In the genomic region with DNA sequence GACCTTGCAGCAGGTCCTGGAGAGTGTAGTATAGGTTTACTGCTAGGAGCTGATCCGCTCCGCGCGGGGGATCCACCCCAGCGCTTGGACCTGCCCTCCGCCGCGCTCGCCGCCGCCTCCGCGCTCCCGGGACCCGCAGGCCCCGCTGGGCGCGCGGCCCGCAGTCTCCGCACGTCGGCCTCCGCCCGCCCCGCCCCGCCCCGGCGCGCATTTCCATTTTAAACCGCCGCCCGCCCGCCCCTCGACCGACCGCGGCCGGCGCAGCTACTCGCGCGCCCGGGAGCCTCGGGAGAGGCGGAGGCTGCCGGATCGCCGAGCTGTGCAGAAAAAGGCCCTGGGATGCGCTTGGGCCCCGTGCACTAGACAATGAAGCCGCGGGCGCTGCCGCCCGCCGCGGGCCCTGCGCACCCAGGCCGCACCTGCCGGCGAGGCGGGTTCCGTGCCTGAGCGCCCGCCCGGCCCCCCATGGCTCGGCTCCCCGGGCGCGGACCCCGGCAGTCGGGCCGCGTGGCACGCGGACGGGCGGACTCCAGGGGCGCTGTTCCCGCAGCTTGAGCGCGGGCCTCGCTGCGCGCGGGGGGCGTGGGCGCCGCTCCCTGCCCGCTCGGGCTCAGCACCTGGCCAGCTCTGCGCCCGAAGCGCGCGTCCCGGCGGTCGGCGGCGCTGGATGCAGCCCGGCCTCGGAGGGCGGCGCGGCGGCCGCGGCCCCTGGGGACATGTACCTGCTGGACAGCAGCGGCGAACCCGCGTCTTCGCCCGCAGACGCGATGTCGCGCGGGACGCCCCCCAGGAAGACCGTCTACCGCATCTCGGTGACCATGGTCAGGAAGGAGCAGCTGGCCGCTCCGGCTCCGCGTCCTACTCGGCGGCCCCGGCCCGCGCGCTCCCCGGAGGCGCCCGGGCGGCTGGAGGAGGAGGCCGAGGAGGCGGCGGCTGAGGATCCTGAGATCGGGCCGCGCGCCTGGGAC, we compare ENCODE assay signal across 8 mouse cellular contexts.
DNase-seq lines count a peak whose midpoint lies in the region; ATAC-seq and TF ChIP-seq lines count a peak whose summit lies in the region.

No protein-coding gene starts in this region.

- no peak for TF ChIP-seq POLR2A in small intestine, adult 2 months (IDR thresholded peaks at IDR 0.05; ENCODE audit: low read depth, low read length)

- peaks cover 6% of the 10 kb centered on the region; the same call in 1 of the 2 replicates for H3K27me3 ChIP-seq in intestine, embryonic 16.5 days (replicated peaks; ENCODE audit: control insufficient read depth, insufficient read depth, low read length)
- H3K27me3 ChIP-seq in midbrain, embryonic 10.5 days (ENCODE audit: low read depth, poor library complexity, severe bottlenecking) = peaks cover 21% of the 10 kb centered on the region
- H3K27me3 ChIP-seq in small intestine, adult 2 months (ENCODE audit: control insufficient read depth, insufficient read depth, low read length) = no peaks in the 10 kb centered on the region

- H3K4me3 ChIP-seq in intestine, embryonic 16.5 days (ENCODE audit: low read length) = peak overlapping the region; percentile 72
- H3K4me3 ChIP-seq in midbrain, embryonic 10.5 days = peak overlapping the region; percentile 85
- H3K4me3 ChIP-seq in small intestine, adult 2 months (ENCODE audit: low read depth, low read length) = peak overlapping the region; percentile 67

- no peaks in the 10 kb centered on the region for H3K9me3 ChIP-seq in intestine, embryonic 16.5 days (ENCODE audit: control insufficient read depth, low read length)
- H3K9me3 ChIP-seq in midbrain, embryonic 10.5 days (replicated peaks) = no peaks in the 10 kb centered on the region

- intact Hi-C loops in left cerebral cortex, postnatal 36 days (cut with DNase I) = loop anchor here (5.0 to 10.0 kb wide), 2 partner anchors 53 to 126 kb away; partner anchors contain the start of gene Agap1

- DNase-seq in adrenal gland, postnatal 10 days = peak; percentile 90
- peak; percentile 81 for DNase-seq in embryo, embryonic 10 days (ENCODE audit: low spot score)
- peak; percentile 87 for DNase-seq in gastrocnemius, postnatal 25 days
- DNase-seq in left cerebral cortex, postnatal 36 days (ENCODE audit: low spot score in 2 of 2) = peak; percentile 86 to 90
- DNase-seq in midbrain, embryonic 10.5 days (ENCODE audit: low spot score) = peak; percentile 84
- no peak for DNase-seq in spleen, adult 18-20 months

- under 1% methylated on average over 116 of the region's 146 CpGs for WGBS in intestine, embryonic 16.5 days
- under 1% methylated on average over 138 of the region's 146 CpGs for WGBS in midbrain, embryonic 10.5 days
- under 1% methylated on average over 145 of the region's 146 CpGs for WGBS in small intestine, adult 2 months

- H3K4me2 ChIP-seq in intestine, embryonic 16.5 days (ENCODE audit: low read depth, low read length) = peak overlapping the region; percentile 100

- ATAC-seq in intestine, embryonic 16.5 days = peak; percentile 86

- peak overlapping the region; percentile 74 for H3K9ac ChIP-seq in intestine, embryonic 16.5 days (ENCODE audit: low read depth, low read length)

- TF ChIP-seq CTCF in small intestine, adult 2 months (IDR thresholded peaks at IDR 0.05; ENCODE audit: extremely low read depth, insufficient read length, insufficient replicate concordance, low read depth, low read length) = no peak

- H3K4me1 ChIP-seq in intestine, embryonic 16.5 days (ENCODE audit: control insufficient read depth, insufficient read depth, low read length) = peaks cover 29% of the 10 kb centered on the region
- H3K4me1 ChIP-seq in midbrain, embryonic 10.5 days = peaks cover 95% of the 10 kb centered on the region
- peaks cover 11% of the 10 kb centered on the region for H3K4me1 ChIP-seq in small intestine, adult 2 months (ENCODE audit: control insufficient read depth, insufficient read depth, insufficient read length, low read length)

- no peaks in the 10 kb centered on the region for H3K36me3 ChIP-seq in intestine, embryonic 16.5 days (ENCODE audit: control insufficient read depth, insufficient read depth, low read length)
- no peaks in the 10 kb centered on the region for H3K36me3 ChIP-seq in midbrain, embryonic 10.5 days
- H3K36me3 ChIP-seq in small intestine, adult 2 months (ENCODE audit: control insufficient read depth, insufficient read depth, low read length) = no peaks in the 10 kb centered on the region

- H3K27ac ChIP-seq in intestine, embryonic 16.5 days (ENCODE audit: low read length) = peak overlapping the region; percentile 45
- H3K27ac ChIP-seq in midbrain, embryonic 10.5 days (replicated peaks) = peak overlapping the region; percentile 92
- H3K27ac ChIP-seq in small intestine, adult 2 months (ENCODE audit: insufficient read depth, low read depth, low read length) = no peak overlapping the region

Comparison
In these comparisons a context has a peak if more than half of its experiments do, and no peak if none do; other contexts are left out.
1. DNase-seq: peak in adrenal gland, postnatal 10 days (single experiment), embryo, embryonic 10 days (single experiment), gastrocnemius, postnatal 25 days (single experiment), left cerebral cortex, postnatal 36 days (2 of 2) and midbrain, embryonic 10.5 days (single experiment); none in spleen, adult 18-20 months (0 of 2).
2. Peak in every context shown above with its lines, with median percentiles within 50 percentile points of each other: H3K4me3 ChIP-seq.